ENCODE assay signal across 7 mouse cellular contexts in the genomic region with DNA sequence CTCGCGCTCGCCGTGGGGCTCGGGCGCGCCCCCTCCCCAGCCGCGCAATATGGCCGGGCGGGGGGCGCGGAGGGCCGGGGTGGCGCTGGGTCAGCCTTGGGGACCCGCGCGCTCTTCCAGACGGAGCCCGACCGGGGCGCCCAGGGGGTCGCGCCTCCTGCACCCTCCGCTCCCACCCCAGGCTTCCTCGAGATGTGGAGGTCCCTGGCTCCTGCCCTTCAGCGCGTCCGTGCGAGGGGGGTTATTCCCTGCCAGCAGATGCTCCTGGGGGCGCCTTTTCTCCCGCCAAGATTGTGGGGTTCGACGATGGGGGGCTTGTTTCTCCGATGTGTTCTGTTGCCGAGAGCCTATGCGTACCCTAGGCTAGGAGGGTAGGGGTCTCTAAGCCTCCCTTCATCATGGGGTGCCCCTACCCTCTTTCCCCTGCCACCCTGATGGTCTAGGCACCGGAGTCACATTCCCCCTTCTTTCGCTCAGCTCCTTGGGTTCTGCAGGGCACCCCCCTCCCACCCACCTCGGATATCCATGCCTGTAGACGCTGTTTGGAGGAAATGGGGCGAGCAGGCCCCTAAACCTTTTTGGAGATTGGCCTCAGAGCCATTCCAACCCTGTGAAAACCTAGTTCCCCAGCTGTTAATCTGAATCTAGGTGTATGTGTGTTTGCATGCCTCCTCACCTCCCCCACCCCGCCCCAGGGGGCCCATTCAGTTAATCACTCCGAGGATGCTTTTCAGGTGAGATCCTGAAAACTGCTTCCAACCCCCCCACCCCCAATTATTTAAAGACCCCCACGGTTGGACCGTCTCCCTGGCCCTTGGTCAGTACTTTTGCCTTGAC. TPM values are rescaled to one million over a fixed set of nuclear protein-coding genes. Genes with fewer than 3 reads are reported as not detected.
DNase-seq lines count a peak whose midpoint lies in the region; ATAC-seq and TF ChIP-seq lines count a peak whose summit lies in the region.

No protein-coding gene starts in this region.

- no peaks in the 10 kb centered on the region for H3K27me3 ChIP-seq in spleen, adult 2 months (ENCODE audit: control insufficient read depth, insufficient read depth, low read length)
- H3K27me3 ChIP-seq in embryonic facial prominence, embryonic 11.5 days (ENCODE audit: control insufficient read depth, insufficient read depth, low read length): no peaks in the 10 kb centered on the region
- H3K27me3 ChIP-seq in hindbrain, embryonic 16.5 days (replicated peaks; ENCODE audit: control insufficient read depth, insufficient read depth, low read length): no peaks in the 10 kb centered on the region
- peaks cover 18% of the 10 kb centered on the region for H3K27me3 ChIP-seq in midbrain, embryonic 10.5 days (ENCODE audit: low read depth, poor library complexity, severe bottlenecking)

- peaks cover 2% of the 10 kb centered on the region; the same call in 1 of the 2 replicates for H3K4me1 ChIP-seq in spleen, adult 2 months (ENCODE audit: control insufficient read depth, insufficient read depth, insufficient read length)
- peaks cover 4% of the 10 kb centered on the region; the same call in 1 of the 2 replicates for H3K4me1 ChIP-seq in embryonic facial prominence, embryonic 11.5 days (ENCODE audit: control insufficient read depth, insufficient read depth, low read length)
- peaks cover 24% of the 10 kb centered on the region for H3K4me1 ChIP-seq in hindbrain, embryonic 16.5 days (ENCODE audit: control insufficient read depth, insufficient read depth, low read depth, low read length)
- H3K4me1 ChIP-seq in midbrain, embryonic 10.5 days: peaks cover 57% of the 10 kb centered on the region

- H3K4me3 ChIP-seq in spleen, adult 2 months (ENCODE audit: extremely low read depth, insufficient read depth, insufficient read length): peak overlapping the region; percentile 64
- peak overlapping the region; percentile 93 for H3K4me3 ChIP-seq in embryonic facial prominence, embryonic 11.5 days (ENCODE audit: low read depth, low read length)
- peak overlapping the region; percentile 91 for H3K4me3 ChIP-seq in hindbrain, embryonic 16.5 days (ENCODE audit: low read length)
- peak overlapping the region; percentile 84 for H3K4me3 ChIP-seq in midbrain, embryonic 10.5 days

- H3K36me3 ChIP-seq in spleen, adult 2 months (ENCODE audit: control insufficient read depth, insufficient read depth, low read length): no peaks in the 10 kb centered on the region
- no peaks in the 10 kb centered on the region for H3K36me3 ChIP-seq in embryonic facial prominence, embryonic 11.5 days (replicated peaks; ENCODE audit: control insufficient read depth, insufficient read depth, low read depth, low read length)
- no peaks in the 10 kb centered on the region for H3K36me3 ChIP-seq in hindbrain, embryonic 16.5 days (ENCODE audit: control insufficient read depth, insufficient read depth, low read length)
- H3K36me3 ChIP-seq in midbrain, embryonic 10.5 days: no peaks in the 10 kb centered on the region

- peak overlapping the region; percentile 93 for H3K9ac ChIP-seq in embryonic facial prominence, embryonic 11.5 days (replicated peaks; ENCODE audit: low read length)
- peak overlapping the region; percentile 97 for H3K9ac ChIP-seq in hindbrain, embryonic 16.5 days (ENCODE audit: low read depth, low read length)

- TF ChIP-seq POLR2A in spleen, adult 2 months (IDR thresholded peaks at IDR 0.05; ENCODE audit: low read depth, low read length): no peak

- 0 out of 2 replicates have a peak overlapping the region, but pooled peaks have one; percentile 38 for H3K27ac ChIP-seq in spleen, adult 2 months (ENCODE audit: insufficient read depth, low read length)
- H3K27ac ChIP-seq in embryonic facial prominence, embryonic 11.5 days (replicated peaks; ENCODE audit: low read depth, low read length): peak overlapping the region; percentile 57; the same call in 1 of the 2 replicates
- peak overlapping the region; percentile 91 for H3K27ac ChIP-seq in hindbrain, embryonic 16.5 days (ENCODE audit: low read depth, low read length)
- peak overlapping the region; percentile 97 for H3K27ac ChIP-seq in midbrain, embryonic 10.5 days (replicated peaks)

- no peaks in the 10 kb centered on the region for H3K9me3 ChIP-seq in embryonic facial prominence, embryonic 11.5 days (replicated peaks; ENCODE audit: control insufficient read depth, low read length)
- H3K9me3 ChIP-seq in hindbrain, embryonic 16.5 days (ENCODE audit: control insufficient read depth, low read length): no peaks in the 10 kb centered on the region
- H3K9me3 ChIP-seq in midbrain, embryonic 10.5 days (replicated peaks): no peaks in the 10 kb centered on the region

- no peak for TF ChIP-seq CTCF in spleen, adult 2 months (IDR thresholded peaks at IDR 0.05; ENCODE audit: extremely low read depth, insufficient read depth, insufficient read length, insufficient replicate concordance)

- peak; percentile 65 for ATAC-seq in embryonic facial prominence, embryonic 11.5 days (replicated peaks; ENCODE audit: insufficient number of reproducible peaks, low FRiP score, low TSS enrichment, low read depth)
- peak; percentile 61 for ATAC-seq in hindbrain, embryonic 16.5 days

- WGBS in spleen, adult 2 months: 4% methylated on average over 40 of the region's 46 CpGs
- WGBS in embryonic facial prominence, embryonic 11.5 days: under 1% methylated on average over 44 of the region's 46 CpGs
- WGBS in hindbrain, embryonic 16.5 days: 1% methylated on average over 24 of the region's 46 CpGs
- 2% methylated on average over 41 of the region's 46 CpGs for WGBS in midbrain, embryonic 10.5 days

- DNase-seq in spleen, adult 2 months (ENCODE audit: low read depth in 1 of 2, low spot score in 2 of 2): no peak
- no peak for DNase-seq in spleen, postnatal 14 days (ENCODE audit: low spot score in 2 of 2)
- no peak for DNase-seq in embryonic facial prominence, embryonic 11.5 days (ENCODE audit: low spot score)
- no peak for DNase-seq in midbrain, embryonic 10.5 days (ENCODE audit: low spot score)
- DNase-seq in thymus, postnatal 36 days: peak; percentile 43 to 65
- no peak for DNase-seq in Muller cell, postnatal 12 days (ENCODE audit: inconsistent ontology term)

- peak overlapping the region; percentile 84 for H3K4me2 ChIP-seq in embryonic facial prominence, embryonic 11.5 days (ENCODE audit: low read depth, low read length)
- H3K4me2 ChIP-seq in hindbrain, embryonic 16.5 days (ENCODE audit: low read length): peak overlapping the region; percentile 87

RNA-seq across cellular contexts. Expression of a gene that starts 0.6 kb away (rescaled TPM):
- polyA plus RNA-seq in spleen, adult 2 months (2012; rRNA removed): 17.9 and 20.2 TPM in 2 replicates
- 10.5 and 11.4 TPM in 2 replicates for polyA plus RNA-seq in embryonic facial prominence, embryonic 11.5 days (2014; fragmentation: Nextera tagmentation; extraction: Ambion mirVana)
- 22.4 and 24.1 TPM in 2 replicates for polyA plus RNA-seq in hindbrain, embryonic 16.5 days (2015; fragmentation: Nextera tagmentation; extraction: Ambion mirVana)
- polyA plus RNA-seq in midbrain, embryonic 10.5 days (2016; fragmentation: Nextera tagmentation; extraction: Ambion mirVana): 5.4 and 7.0 TPM in 2 replicates

RNA-seq across cellular contexts. Expression of a gene that starts 46.2 kb away (rescaled TPM):
- polyA plus RNA-seq in spleen, adult 2 months (2012; rRNA removed): 27.8 and 28.9 TPM in 2 replicates
- 3.8 and 4.6 TPM in 2 replicates for polyA plus RNA-seq in embryonic facial prominence, embryonic 11.5 days (2014; fragmentation: Nextera tagmentation; extraction: Ambion mirVana)
- polyA plus RNA-seq in hindbrain, embryonic 16.5 days (2015; fragmentation: Nextera tagmentation; extraction: Ambion mirVana): 10.2 and 12.7 TPM in 2 replicates
- 8.9 and 10.7 TPM in 2 replicates for polyA plus RNA-seq in midbrain, embryonic 10.5 days (2016; fragmentation: Nextera tagmentation; extraction: Ambion mirVana)

RNA-seq across cellular contexts. Expression of a gene that starts 49.5 kb away (rescaled TPM):
- 5.6 and 6.5 TPM in 2 replicates for polyA plus RNA-seq in spleen, adult 2 months (2012; rRNA removed)
- polyA plus RNA-seq in embryonic facial prominence, embryonic 11.5 days (2014; fragmentation: Nextera tagmentation; extraction: Ambion mirVana): 5.6 and 6.0 TPM in 2 replicates
- 1.1 and 1.7 TPM in 2 replicates for polyA plus RNA-seq in hindbrain, embryonic 16.5 days (2015; fragmentation: Nextera tagmentation; extraction: Ambion mirVana)
- polyA plus RNA-seq in midbrain, embryonic 10.5 days (2016; fragmentation: Nextera tagmentation; extraction: Ambion mirVana): 3.2 and 4.2 TPM in 2 replicates

RNA-seq across cellular contexts. Expression of a gene that starts 59.0 kb away (rescaled TPM):
- polyA plus RNA-seq in spleen, adult 2 months (2012; rRNA removed): not detected in 2 replicates
- not detected in 2 replicates for polyA plus RNA-seq in embryonic facial prominence, embryonic 11.5 days (2014; fragmentation: Nextera tagmentation; extraction: Ambion mirVana)
- not detected in 2 replicates for polyA plus RNA-seq in hindbrain, embryonic 16.5 days (2015; fragmentation: Nextera tagmentation; extraction: Ambion mirVana)
- not detected in 2 replicates for polyA plus RNA-seq in midbrain, embryonic 10.5 days (2016; fragmentation: Nextera tagmentation; extraction: Ambion mirVana)

Comparison
In these comparisons a context has a peak if more than half of its experiments do, and no peak if none do; other contexts are left out.
1. DNase-seq: peak in thymus, postnatal 36 days (2 of 2); none in spleen, adult 2 months (0 of 2), spleen, postnatal 14 days (0 of 2), embryonic facial prominence, embryonic 11.5 days (single experiment), midbrain, embryonic 10.5 days (single experiment) and Muller cell, postnatal 12 days (single experiment).
2. H3K27ac ChIP-seq: peak in every context shown above with its lines; median percentile 97 in midbrain, embryonic 10.5 days; 91 in hindbrain, embryonic 16.5 days; 57 in embryonic facial prominence, embryonic 11.5 days; 38 in spleen, adult 2 months.
3. Peak in every context shown above with its lines, with median percentiles within 50 percentile points of each other: H3K4me3 ChIP-seq.